Mouse (Mus musculus): ENCODE measurements at regions not wholly inside any gene's neighbourhood (a gene's known extent, or its start where the extent isn't known, plus 50 kb on each side); places are given as distances from the start of the nearest gene placed in this dataset.
A peak's percentile ranks its signal among the peaks of the same experiment; 100 is the strongest.

- no peak overlapping the region for H3K9ac ChIP-seq
- peaks cover 2% of the 10 kb centered on the region; the same call in 1 of the 2 replicates for H3K4me1 ChIP-seq (ENCODE audit: insufficient read depth)
- H3K4me2 ChIP-seq = no peak overlapping the region
- 55% methylated on average over 7 of the region's 7 CpGs for WGBS
- peak; percentile 86 for DNase-seq
- no peak overlapping the region for H3K4me3 ChIP-seq (ENCODE audit: low read depth, low read length)
- no peaks in the 10 kb centered on the region for H3K27me3 ChIP-seq (ENCODE audit: insufficient read depth, low read length)
- no peaks in the 10 kb centered on the region for H3K36me3 ChIP-seq (ENCODE audit: insufficient read depth)
- ATAC-seq (ENCODE audit: insufficient read depth) = no peak
- H3K27ac ChIP-seq (ENCODE audit: low read depth) = no peak overlapping the region
- H3K9me3 ChIP-seq (ENCODE audit: low read depth, low read length) = peaks cover 8% of the 10 kb centered on the region; the same call in 1 of the 2 replicates
- no peak for TF ChIP-seq CTCF (IDR thresholded peaks at IDR 0.05; ENCODE audit: low read depth)
These were observed 166.2 kb upstream of the Habp2 start for GRCm38 (mm10) chr19:56120723-56121122.

GRCm38 (mm10) chr19:56122186-56122585 is 164.8 kb upstream of the Habp2 start:
- TF ChIP-seq CTCF (IDR thresholded peaks at IDR 0.05; ENCODE audit: low read depth) = no peak
- H3K4me1 ChIP-seq (ENCODE audit: insufficient read depth) = no peaks in the 10 kb centered on the region
- DNase-seq (peak; percentile 74), ATAC-seq (ENCODE audit: insufficient read depth) (peak; percentile 87)
- H3K36me3 ChIP-seq (ENCODE audit: insufficient read depth) = no peaks in the 10 kb centered on the region
- H3K27ac ChIP-seq (ENCODE audit: low read depth) = peak overlapping the region; percentile 74
- peak overlapping the region; percentile 4; the same call in 1 of the 2 replicates for H3K4me2 ChIP-seq
- H3K9ac ChIP-seq = no peak overlapping the region
- peaks cover 8% of the 10 kb centered on the region; the same call in 1 of the 2 replicates for H3K9me3 ChIP-seq (ENCODE audit: low read depth, low read length)
- no peak overlapping the region for H3K4me3 ChIP-seq (ENCODE audit: low read depth, low read length)
- no peaks in the 10 kb centered on the region for H3K27me3 ChIP-seq (ENCODE audit: insufficient read depth, low read length)
- 56% methylated on average over 5 of the region's 5 CpGs for WGBS

- 61% methylated on average over 5 of the region's 5 CpGs for WGBS
- Histone ChIP-seq H3K36me3 (ENCODE audit: insufficient read depth) (no peaks in the 10 kb centered on the region), H3K9ac (no peak overlapping the region), H3K27ac (ENCODE audit: low read depth) (no peak overlapping the region), H3K4me2 (no peak overlapping the region), H3K4me3 (ENCODE audit: low read depth, low read length) (no peak overlapping the region), H3K9me3 (ENCODE audit: low read depth, low read length) (no peaks in the 10 kb centered on the region), H3K4me1 (ENCODE audit: insufficient read depth) (no peaks in the 10 kb centered on the region), H3K27me3 (ENCODE audit: insufficient read depth, low read length) (peaks cover 4% of the 10 kb centered on the region; the same call in 1 of the 2 replicates)
- no peak for DNase-seq
- no peak for TF ChIP-seq CTCF (IDR thresholded peaks at IDR 0.05; ENCODE audit: low read depth)
- no peak for ATAC-seq (ENCODE audit: insufficient read depth)
These were observed 155.4 kb upstream of the Habp2 start for GRCm38 (mm10) chr19:56131556-56131955.

- Histone ChIP-seq H3K9me3 (ENCODE audit: low read depth, low read length) (no peaks in the 10 kb centered on the region), H3K4me1 (ENCODE audit: insufficient read depth) (no peaks in the 10 kb centered on the region), H3K27ac (ENCODE audit: low read depth) (no peak overlapping the region), H3K9ac (no peak overlapping the region), H3K4me3 (ENCODE audit: low read depth, low read length) (no peak overlapping the region), H3K36me3 (ENCODE audit: insufficient read depth) (no peaks in the 10 kb centered on the region), H3K27me3 (ENCODE audit: insufficient read depth, low read length) (peaks cover 4% of the 10 kb centered on the region; the same call in 1 of the 2 replicates), H3K4me2 (no peak overlapping the region)
- WGBS = 32% methylated on average over 7 of the region's 7 CpGs
- TF ChIP-seq CTCF (IDR thresholded peaks at IDR 0.05; ENCODE audit: low read depth) = no peak
- ATAC-seq (ENCODE audit: insufficient read depth) = no peak
- no peak for DNase-seq
These were observed 153.9 kb upstream of the Habp2 start for GRCm38 (mm10) chr19:56132911-56133562.

GRCm38 (mm10) chr19:56133565-56133964 is 153.4 kb upstream of the Habp2 start:
- Histone ChIP-seq H3K4me3 (ENCODE audit: low read depth, low read length) (no peak overlapping the region), H3K9me3 (ENCODE audit: low read depth, low read length) (no peaks in the 10 kb centered on the region), H3K27me3 (ENCODE audit: insufficient read depth, low read length) (peaks cover 4% of the 10 kb centered on the region; the same call in 1 of the 2 replicates), H3K4me1 (ENCODE audit: insufficient read depth) (no peaks in the 10 kb centered on the region), H3K4me2 (no peak overlapping the region), H3K27ac (ENCODE audit: low read depth) (no peak overlapping the region), H3K36me3 (ENCODE audit: insufficient read depth) (no peaks in the 10 kb centered on the region), H3K9ac (no peak overlapping the region)
- TF ChIP-seq CTCF (IDR thresholded peaks at IDR 0.05; ENCODE audit: low read depth) = no peak
- DNase-seq (no peak), ATAC-seq (ENCODE audit: insufficient read depth) (no peak)
- WGBS = 26% methylated on average over 5 of the region's 5 CpGs

- ATAC-seq (ENCODE audit: insufficient read depth) (peak; percentile 87), DNase-seq (peak; percentile 91)
- Histone ChIP-seq H3K4me3 (ENCODE audit: low read depth, low read length) (no peak overlapping the region), H3K9me3 (ENCODE audit: low read depth, low read length) (no peaks in the 10 kb centered on the region), H3K27me3 (ENCODE audit: insufficient read depth, low read length) (peaks cover 4% of the 10 kb centered on the region; the same call in 1 of the 2 replicates), H3K36me3 (ENCODE audit: insufficient read depth) (no peaks in the 10 kb centered on the region), H3K4me2 (peak overlapping the region; percentile 23), H3K9ac (no peak overlapping the region), H3K4me1 (ENCODE audit: insufficient read depth) (no peaks in the 10 kb centered on the region), H3K27ac (ENCODE audit: low read depth) (no peak overlapping the region)
- 16% methylated on average over 17 of the region's 17 CpGs for WGBS
- peak; percentile 96 for TF ChIP-seq CTCF (IDR thresholded peaks at IDR 0.05; ENCODE audit: low read depth)
These were observed 152.7 kb upstream of the Habp2 start for GRCm38 (mm10) chr19:56134081-56134818.

- ATAC-seq (ENCODE audit: insufficient read depth) = no peak
- no peak overlapping the region for H3K4me2 ChIP-seq
- no peak overlapping the region for H3K27ac ChIP-seq (ENCODE audit: low read depth)
- no peaks in the 10 kb centered on the region for H3K36me3 ChIP-seq (ENCODE audit: insufficient read depth)
- H3K9ac ChIP-seq = no peak overlapping the region
- DNase-seq = peak; percentile 55
- no peaks in the 10 kb centered on the region for H3K4me1 ChIP-seq (ENCODE audit: insufficient read depth)
- H3K27me3 ChIP-seq (ENCODE audit: insufficient read depth, low read length) = peaks cover 4% of the 10 kb centered on the region; the same call in 1 of the 2 replicates
- no peaks in the 10 kb centered on the region for H3K9me3 ChIP-seq (ENCODE audit: low read depth, low read length)
- TF ChIP-seq CTCF (IDR thresholded peaks at IDR 0.05; ENCODE audit: low read depth) = no peak
- WGBS = 56% methylated on average over 7 of the region's 7 CpGs
- H3K4me3 ChIP-seq (ENCODE audit: low read depth, low read length) = no peak overlapping the region
These were observed 151.5 kb upstream of the Habp2 start for GRCm38 (mm10) chr19:56135306-56135928.

Data from lung, embryonic 14.5 days (tissue).